Mouse (Mus musculus) gastrocnemius, adult 18-20 months (tissue): ENCODE results near the gene Cgn. TPM values are rescaled to one million over a fixed set of nuclear protein-coding genes. Genes with fewer than 3 reads are reported as not detected.

Source experiments
- total RNA-seq, 2 experiments: library from RNA; stranded (reverse); gene quantifications; 2 replicates each; pipeline ENCODE4 v1.2.3; 2021

The Cgn gene
- total RNA-seq, 2 experiments from 2014 or later: 0.05 to 0.14 TPM

Other genes starting within 250 kb of the Cgn start
- gene Snx27, start 203.8 kb downstream of the Cgn start, total RNA-seq: 10 to 100 TPM; 32.5 to 38.7 TPM
- gene Gm10972, start 143.4 kb downstream of the Cgn start, total RNA-seq: not detected
- gene Tuft1, start 127.6 kb downstream of the Cgn start, total RNA-seq: under 1 TPM; 0.85 to 0.94 TPM
- 1 to 10 TPM; 1.9 to 3.7 TPM for gene Selenbp2, start 92.9 kb downstream of the Cgn start, total RNA-seq
- 10 to 100 TPM; 13.0 to 16.4 TPM for gene Pogz, start 51.1 kb upstream of the Cgn start, total RNA-seq
- 100 to 1,000 TPM; 173 to 201 TPM for gene Psmb4, start 100.5 kb upstream of the Cgn start, total RNA-seq
- 10 to 100 TPM; 17.5 to 23.1 TPM for gene Selenbp1, start 146.6 kb upstream of the Cgn start, total RNA-seq
- gene Rfx5, start 167.6 kb upstream of the Cgn start, total RNA-seq: 1 to 10 TPM; 2.9 to 6.3 TPM
- 10 to 100 TPM; 16.8 to 19.0 TPM for gene Pi4kb, start 188.2 kb upstream of the Cgn start, total RNA-seq
- 10 to 100 TPM; 13.2 to 14.9 TPM for gene Zfp687, start 229.0 kb upstream of the Cgn start, total RNA-seq